Mouse (Mus musculus): ENCODE measurements around the gene Zfp335.

DNA sequence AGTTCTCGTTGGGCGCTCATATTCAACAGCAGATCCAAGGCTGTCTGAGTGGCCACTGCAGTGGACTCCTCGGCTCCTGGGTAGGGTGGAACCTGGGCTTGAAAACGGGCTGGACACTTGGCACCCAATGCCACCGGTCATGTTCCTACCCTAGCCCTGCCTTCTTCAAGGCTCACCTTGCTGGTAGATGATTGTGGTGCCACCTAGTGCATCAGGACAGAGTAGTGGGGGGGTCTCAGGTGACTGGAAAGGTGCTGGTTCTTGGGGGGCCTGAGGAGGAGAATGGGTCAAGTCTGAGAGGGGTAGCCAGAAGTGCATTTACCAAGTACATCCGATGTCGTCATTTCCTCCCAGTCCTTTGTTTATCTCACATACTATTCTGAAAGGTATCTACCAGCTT lies 13.5 kb downstream of the Zfp335 start:
- TF ChIP-seq TAL1 (conservative IDR thresholded peaks at IDR 0.05; ENCODE audit: low read depth, low read length) (no peak), CTCF (IDR thresholded peaks at IDR 0.05; ENCODE audit: low read depth, low read length) (no peak), GATA2 (IDR thresholded peaks at IDR 0.05; ENCODE audit: borderline replicate concordance, low read depth, low read length) (no peak), GATA1 (IDR thresholded peaks at IDR 0.05; ENCODE audit: borderline replicate concordance, low read length) (no peak), POLR2AphosphoS5 (IDR thresholded peaks at IDR 0.05; ENCODE audit: insufficient replicate concordance, low read depth, low read length) (no peak)
